In the genomic region with DNA sequence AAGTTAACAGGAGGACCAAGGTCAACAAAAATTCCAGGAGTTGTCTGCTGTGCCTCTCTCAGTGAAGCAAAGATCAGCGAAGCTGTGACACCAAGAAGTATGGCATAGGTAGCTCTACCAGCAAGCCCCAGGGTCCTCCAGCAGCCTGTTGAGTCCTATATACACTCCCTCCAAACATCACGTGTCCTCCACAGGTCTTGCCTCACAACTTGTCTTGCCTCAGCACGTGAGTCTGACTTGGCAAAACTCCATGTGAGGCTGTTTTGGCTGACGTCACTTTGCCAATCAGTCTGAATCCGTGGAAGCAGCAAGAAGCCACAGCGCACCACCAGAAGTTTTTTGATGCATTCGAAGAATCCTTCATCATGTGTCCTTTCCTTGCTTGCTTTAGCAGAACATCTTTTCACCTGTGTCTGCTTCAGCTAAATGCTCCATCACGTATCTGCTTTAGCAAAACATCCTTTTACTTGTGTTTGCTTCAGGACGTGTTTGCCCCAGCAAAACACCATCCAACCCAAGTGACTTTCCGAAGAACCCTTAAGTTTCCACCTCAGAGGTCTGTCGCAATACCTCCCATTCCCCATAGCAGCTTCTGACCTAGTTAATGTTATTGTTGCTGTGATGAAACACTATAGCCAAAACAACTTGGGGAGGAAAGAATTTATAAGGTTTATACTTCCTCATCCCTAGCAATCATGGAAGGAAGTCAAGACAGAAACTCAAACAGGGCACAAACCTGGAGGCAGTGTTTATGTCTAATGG, we compare ENCODE assay signal across 25 mouse cellular contexts.
DNase-seq lines count a peak whose midpoint lies in the region; ATAC-seq lines count a peak whose summit lies in the region.
"Had no signal": no experiment of that assay in that cellular context is flagged by ENCODE, and none has a peak within 500 bp of the region (broad histone marks: within the 10 kb centered on the region; RNA-seq: fewer than 3 reads in every experiment).

No protein-coding gene starts in this region.

- H3K4me1 ChIP-seq in megakaryocyte, embryonic 14.5 days: no peaks in the 10 kb centered on the region
- H3K4me1 ChIP-seq: embryonic facial prominence, embryonic 13.5 days; forebrain, embryonic 10.5 days; forebrain, embryonic 15.5 days; hindbrain, embryonic 13.5 days; lung, embryonic 15.5 days had no signal

- H3K9me3 ChIP-seq in megakaryocyte, embryonic 14.5 days: peaks cover 5% of the 10 kb centered on the region
- H3K9me3 ChIP-seq: embryonic facial prominence, embryonic 13.5 days; forebrain, embryonic 10.5 days; forebrain, embryonic 15.5 days; hindbrain, embryonic 13.5 days; lung, embryonic 15.5 days had no signal

- peak overlapping the region; percentile 10 for H3K4me3 ChIP-seq in megakaryocyte, embryonic 14.5 days (replicated peaks)
- H3K4me3 ChIP-seq: embryonic facial prominence, embryonic 13.5 days; forebrain, embryonic 10.5 days; forebrain, embryonic 15.5 days; hindbrain, embryonic 13.5 days; lung, embryonic 15.5 days had no signal

- H3K36me3 ChIP-seq in megakaryocyte, embryonic 14.5 days (replicated peaks; ENCODE audit: low read length): no peaks in the 10 kb centered on the region
- H3K36me3 ChIP-seq: embryonic facial prominence, embryonic 13.5 days; forebrain, embryonic 10.5 days; forebrain, embryonic 15.5 days; hindbrain, embryonic 13.5 days; lung, embryonic 15.5 days had no signal

- DNase-seq in adrenal gland, postnatal 10 days: peak; percentile 9
- DNase-seq in adrenal gland, postnatal 36 days: no peak
- peak; percentile 11 for DNase-seq in lung, postnatal 14 days
- DNase-seq in frontal cortex, postnatal 14 days (ENCODE audit: low spot score in 2 of 2): no peak
- no peak for DNase-seq in layer of hippocampus, postnatal 14 days (ENCODE audit: low spot score in 2 of 2)
- DNase-seq in frontal cortex, postnatal 10 days (ENCODE audit: low spot score in 2 of 2): no peak
- DNase-seq: cerebellum, adult 18-20 months; cerebellum, postnatal 10 days; gastrocnemius, postnatal 25 days; heart, adult 11 months; heart, postnatal 4 days; kidney, postnatal 14 days; layer of hippocampus, adult 9-11 months; liver; midbrain, embryonic 14.5 days; thymus, postnatal 4 days had no signal

- ATAC-seq in megakaryocyte, adult 5-6 weeks (ENCODE audit: poor library complexity, severe bottlenecking): no peak
- ATAC-seq: forebrain, embryonic 15.5 days; intestine, embryonic 16.5 days had no signal

- no peaks in the 10 kb centered on the region for H3K27me3 ChIP-seq in megakaryocyte, embryonic 14.5 days (replicated peaks)
- H3K27me3 ChIP-seq: CH12.LX; embryonic facial prominence, embryonic 13.5 days; forebrain, embryonic 15.5 days; hindbrain, embryonic 13.5 days; lung, embryonic 15.5 days had no signal

Comparison
In these comparisons a context has a peak if more than half of its experiments do, and no peak if none do; other contexts are left out.
1. DNase-seq: peak in adrenal gland, postnatal 10 days (single experiment) and lung, postnatal 14 days (single experiment); none in adrenal gland, postnatal 36 days (0 of 2), frontal cortex, postnatal 14 days (0 of 2), layer of hippocampus, postnatal 14 days (0 of 2) and frontal cortex, postnatal 10 days (0 of 2).